Mouse (Mus musculus): ENCODE data around the gene Amz1.

GRCm38 (mm10) chr5:140703480-140704377 lies 20.2 kb upstream of the Amz1 start:
- TF ChIP-seq POLR2A (IDR thresholded peaks at IDR 0.05; ENCODE audit: extremely low read depth, insufficient read depth, low read length) (no peak), CTCF (IDR thresholded peaks at IDR 0.05; ENCODE audit: low read depth, low read length) (no peak)
